Mouse (Mus musculus) bone marrow, adult 2 months (tissue): ENCODE results near the gene Chst3. TPM values are rescaled to one million over a fixed set of nuclear protein-coding genes. Genes with fewer than 3 reads are reported as not detected.

Experiments used
- H3K27ac ChIP-seq: fragments of 200-500 bp; 2 replicates; pipeline ENCODE4 v1.5.1; 2012; ENCODE audit warnings: low read depth, mild to moderate bottlenecking, control low read depth, inconsistent platforms, low read length; ENCODE audit not compliant: control insufficient read depth, poor library complexity, insufficient read depth
- H3K4me1 ChIP-seq: fragments of 200-500 bp; 2 replicates; pipeline ENCODE4 v1.6.1; 2011; ENCODE audit warnings: low read length; ENCODE audit not compliant: control insufficient read depth, insufficient read depth
- H3K4me3 ChIP-seq: fragments of 200-500 bp; replicated peaks from 2 replicates; pipeline ENCODE3; 2011; ENCODE audit warnings: mild to moderate bottlenecking, low read depth, low read length, control low read depth; ENCODE audit not compliant: control insufficient read depth
- CTCF ChIP-seq: fragments of 200-500 bp; IDR thresholded peaks from 2 replicates; pipeline ENCODE4 v1.5.1; 2011; ENCODE audit warnings: low read length, control low read depth; ENCODE audit not compliant: control insufficient read depth, insufficient read depth
- POLR2A ChIP-seq: fragments of 200-500 bp; IDR thresholded peaks from 2 replicates; pipeline ENCODE4 v1.6.1; 2011; ENCODE audit warnings: low read depth, mild to moderate bottlenecking, control low read depth, low read length, borderline replicate concordance; ENCODE audit not compliant: control insufficient read depth
- WGBS: fragments of 180-500 bp; shearing (Covaris S2); methylation state at CpG from one replicate; pipeline ENCODE4 v1.1.7; 2018; 5-methylcytosine and 5-hydroxymethylcytosine counted together
- polyA plus RNA-seq: library from polyadenylated mRNA; stranded (reverse); fragments of >200 nt; gene quantifications from 2 replicates; pipeline ENCODE4 v1.2.4, GENCODE M21; 2011; ENCODE audit warnings: low replicate concordance; ENCODE audit not compliant: missing spikeins, insufficient read depth, insufficient read length

The Chst3 gene
- polyA plus RNA-seq = 11.9 and 16.5 TPM in 2 replicates

DNA sequence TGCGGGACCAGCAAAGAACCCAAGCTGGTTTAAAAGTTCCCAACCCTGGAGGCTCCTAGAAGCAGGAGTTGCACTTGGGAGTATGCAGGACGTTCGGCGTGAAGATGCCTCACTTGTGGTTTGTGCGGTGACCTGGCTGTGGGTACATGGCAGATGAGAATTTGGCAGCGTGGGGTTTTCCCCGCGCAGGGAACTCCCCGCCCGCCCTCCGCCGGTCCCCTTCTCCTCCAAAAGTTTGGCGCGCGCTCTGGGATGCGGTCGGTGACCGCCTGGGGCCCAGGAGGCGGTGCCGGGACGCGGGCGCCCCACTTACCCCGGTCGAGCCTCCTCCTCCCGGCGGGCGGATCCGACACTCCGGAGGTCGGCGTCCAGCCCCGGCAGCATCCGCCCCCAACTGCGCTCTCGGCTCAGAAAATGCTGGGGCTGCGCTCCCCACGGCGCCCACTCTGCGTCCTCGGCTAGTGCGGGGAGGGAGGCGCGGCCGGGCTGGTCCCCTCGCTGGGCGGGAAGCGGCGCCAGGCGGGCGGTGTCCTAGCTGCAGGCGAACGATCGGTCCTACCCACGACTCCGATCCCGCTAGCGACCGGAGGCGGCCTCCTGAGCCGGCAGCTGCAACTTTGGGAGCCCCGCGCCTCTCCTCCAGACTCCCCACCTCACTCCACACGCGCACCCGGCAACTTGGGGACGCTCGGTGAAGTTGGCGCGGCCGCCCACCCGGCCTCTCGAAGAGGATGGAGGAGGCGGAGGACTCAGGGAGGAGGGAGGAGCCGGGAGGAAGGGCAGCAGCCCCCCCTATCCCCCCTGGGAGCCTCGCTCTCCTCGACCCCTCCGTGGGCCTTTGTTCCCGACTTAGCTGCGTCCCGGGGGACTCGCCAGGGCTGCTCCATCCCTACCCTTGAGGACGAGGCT, at the start of gene Chst3:
Gene Chst3, minus strand, starts transcription at position 670 of the 909 bp plus-strand sequence.
- 1% methylated on average over 83 of the region's 83 CpGs for WGBS
- H3K4me3 ChIP-seq = peak within 1 kb of the TSS; percentile 70
- H3K4me1 ChIP-seq = no peaks in the 10 kb centered on the region; the same call in 1 of the 2 replicates
- TF ChIP-seq CTCF = no peak
- TF ChIP-seq POLR2A = peak; percentile 19; the same call in 1 of the 2 replicates
- H3K27ac ChIP-seq = peak within 1 kb of the TSS; percentile 96

DNA sequence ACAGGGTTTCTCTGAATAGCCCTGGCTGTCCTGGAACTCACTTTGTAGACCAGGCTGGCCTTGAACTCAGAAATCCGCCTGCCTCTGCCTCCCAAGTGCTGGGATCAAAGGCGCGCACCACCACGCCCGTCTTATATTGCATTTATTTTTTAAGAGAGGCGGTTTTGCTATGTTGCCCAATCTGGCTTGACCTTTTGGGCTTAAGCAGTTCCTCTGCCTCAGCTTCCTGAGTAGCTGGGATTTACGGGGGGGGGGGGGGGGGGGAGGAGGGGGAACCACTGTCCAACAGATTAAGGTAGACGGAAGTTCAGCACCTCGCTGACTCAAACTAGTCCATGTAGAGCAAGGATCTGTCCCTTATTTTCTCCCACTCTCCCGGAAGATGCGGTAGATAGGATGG, 49.7 kb upstream of the Chst3 start:
- TF ChIP-seq POLR2A (no peak), CTCF (no peak)
- Histone ChIP-seq H3K4me3 (no peak overlapping the region), H3K27ac (no peak overlapping the region), H3K4me1 (peaks cover 6% of the 10 kb centered on the region)
- WGBS = 35% methylated on average over 11 of the region's 11 CpGs

DNA sequence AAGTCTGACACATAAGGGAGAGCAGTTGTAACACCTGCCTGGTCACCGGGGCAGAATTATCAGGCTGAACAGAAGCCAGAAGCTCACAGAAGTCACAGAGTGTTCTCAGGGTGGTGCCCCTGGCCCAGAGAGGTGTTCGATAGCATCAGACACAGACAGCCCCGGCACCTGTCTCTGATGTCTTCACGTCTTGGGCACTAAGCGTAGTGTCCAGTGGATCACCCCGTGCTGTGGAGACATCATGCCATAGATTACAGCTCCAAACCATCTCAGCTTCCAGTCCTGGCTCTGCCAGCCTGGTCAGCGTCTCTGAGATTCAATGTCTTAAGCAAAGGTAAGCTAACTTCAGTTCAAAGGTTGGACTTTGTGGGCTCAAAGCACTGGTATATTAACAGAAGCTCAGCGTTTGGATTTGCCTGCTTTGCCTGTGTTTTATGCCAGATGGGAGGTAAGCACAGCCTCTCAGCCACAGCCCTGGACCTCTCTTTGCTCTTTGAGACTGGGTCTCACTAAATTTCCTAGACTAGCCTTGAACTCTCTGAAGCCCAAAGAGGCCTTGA, 47.9 kb upstream of the Chst3 start:
- Histone ChIP-seq H3K4me1 (peaks cover 13% of the 10 kb centered on the region), H3K27ac (no peak overlapping the region), H3K4me3 (no peak overlapping the region)
- WGBS = 85% methylated on average over 8 of the region's 8 CpGs
- TF ChIP-seq POLR2A (no peak), CTCF (no peak)

DNA sequence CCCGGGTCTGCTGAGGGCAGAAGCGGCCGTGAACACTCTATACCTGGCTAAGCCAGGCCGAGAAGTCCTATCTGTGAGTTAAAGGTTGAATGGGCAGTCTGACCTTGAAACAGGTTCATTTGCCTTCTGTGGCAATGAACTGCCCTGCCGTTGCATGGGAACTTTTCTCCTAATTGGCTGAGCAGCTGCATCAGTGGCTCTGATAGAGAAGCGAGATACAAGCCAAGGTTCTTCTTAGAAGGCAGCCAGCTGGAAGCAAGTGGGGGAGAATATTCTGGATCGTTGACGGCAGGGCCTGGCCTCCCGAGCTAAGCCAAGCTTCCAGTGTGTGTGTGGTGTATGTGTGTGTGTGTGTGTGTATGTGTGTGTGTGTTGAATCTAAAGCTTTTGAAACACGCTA, 46.2 kb upstream of the Chst3 start:
- WGBS = 86% methylated on average over 10 of the region's 10 CpGs
- H3K4me1 ChIP-seq = peaks cover 16% of the 10 kb centered on the region
- no peak overlapping the region for H3K27ac ChIP-seq
- TF ChIP-seq CTCF = no peak
- TF ChIP-seq POLR2A = no peak
- no peak overlapping the region for H3K4me3 ChIP-seq

DNA sequence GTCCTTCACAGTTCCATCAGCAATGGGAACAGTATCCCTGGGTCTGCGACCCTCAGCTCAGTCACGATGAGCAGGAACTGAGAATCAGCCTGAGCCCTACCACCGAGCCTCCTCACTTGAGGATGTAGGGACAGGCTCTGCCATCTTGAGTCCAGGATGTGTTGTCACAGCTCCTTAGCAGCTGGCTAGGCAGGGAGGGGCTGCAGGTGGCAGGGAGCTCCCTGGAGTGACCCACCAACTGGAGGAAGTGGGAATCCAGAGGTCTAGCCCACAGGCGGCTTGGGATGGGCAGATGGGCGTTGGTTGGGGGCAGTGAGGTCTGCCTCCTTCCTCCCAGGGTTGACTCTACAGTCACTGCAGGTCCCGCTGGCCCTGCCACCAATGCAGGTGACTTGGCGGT, 44.3 kb upstream of the Chst3 start:
- no peak overlapping the region for H3K4me3 ChIP-seq
- TF ChIP-seq CTCF = no peak
- no peak for TF ChIP-seq POLR2A
- H3K27ac ChIP-seq = peak overlapping the region; percentile 28
- H3K4me1 ChIP-seq = peaks cover 14% of the 10 kb centered on the region
- WGBS = 28% methylated on average over 7 of the region's 7 CpGs

DNA sequence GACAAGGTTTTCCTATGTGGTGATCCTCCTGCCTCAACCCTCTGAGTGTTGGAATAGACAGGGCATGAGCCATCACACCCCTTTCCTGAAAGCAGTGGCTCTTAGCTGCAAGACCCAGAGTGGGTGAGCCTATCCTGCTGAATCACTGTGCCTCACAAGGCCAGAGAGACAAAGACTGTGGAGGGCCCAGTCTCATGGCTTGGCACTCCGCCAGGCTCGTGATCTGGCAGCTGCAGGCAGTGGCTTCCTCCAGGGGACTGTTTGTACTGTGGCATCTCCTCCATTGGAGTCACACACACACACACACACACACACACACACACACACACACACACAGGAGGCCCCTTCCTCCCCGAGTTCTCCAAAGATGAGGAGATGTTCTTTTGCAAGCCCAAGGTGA, 43.3 kb upstream of the Chst3 start:
- H3K4me1 ChIP-seq = peaks cover 13% of the 10 kb centered on the region
- peak overlapping the region; percentile 28 for H3K27ac ChIP-seq
- no peak overlapping the region for H3K4me3 ChIP-seq
- WGBS = 2% methylated on average over 3 of the region's 3 CpGs
- TF ChIP-seq CTCF (no peak), POLR2A (0 out of 2 replicates have a peak, but pooled peaks have one; percentile 32)

DNA sequence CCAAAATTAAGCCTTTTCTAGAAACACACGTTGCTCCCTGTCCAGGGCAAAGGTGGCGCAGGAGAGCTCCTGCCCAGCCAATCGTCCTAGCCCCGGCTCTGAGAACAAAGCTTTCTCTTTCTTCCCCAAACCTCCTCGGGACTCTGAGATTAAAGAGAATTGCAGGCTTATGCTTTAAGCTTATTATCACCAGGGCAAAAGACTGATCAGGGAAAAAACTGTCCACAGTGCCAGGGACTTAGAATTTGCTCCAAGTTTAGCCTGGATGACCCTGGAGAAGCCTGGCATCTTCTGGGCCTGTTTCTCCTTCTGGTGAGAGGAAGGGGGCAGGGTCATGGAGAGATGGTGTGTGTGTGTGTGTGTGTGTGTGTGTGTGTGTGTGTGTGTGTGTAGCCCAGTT, 42.5 kb upstream of the Chst3 start:
- Histone ChIP-seq H3K4me1 (peaks cover 13% of the 10 kb centered on the region), H3K4me3 (no peak overlapping the region), H3K27ac (peak overlapping the region; percentile 71)
- WGBS = 43% methylated on average over 5 of the region's 5 CpGs
- TF ChIP-seq CTCF = no peak

DNA sequence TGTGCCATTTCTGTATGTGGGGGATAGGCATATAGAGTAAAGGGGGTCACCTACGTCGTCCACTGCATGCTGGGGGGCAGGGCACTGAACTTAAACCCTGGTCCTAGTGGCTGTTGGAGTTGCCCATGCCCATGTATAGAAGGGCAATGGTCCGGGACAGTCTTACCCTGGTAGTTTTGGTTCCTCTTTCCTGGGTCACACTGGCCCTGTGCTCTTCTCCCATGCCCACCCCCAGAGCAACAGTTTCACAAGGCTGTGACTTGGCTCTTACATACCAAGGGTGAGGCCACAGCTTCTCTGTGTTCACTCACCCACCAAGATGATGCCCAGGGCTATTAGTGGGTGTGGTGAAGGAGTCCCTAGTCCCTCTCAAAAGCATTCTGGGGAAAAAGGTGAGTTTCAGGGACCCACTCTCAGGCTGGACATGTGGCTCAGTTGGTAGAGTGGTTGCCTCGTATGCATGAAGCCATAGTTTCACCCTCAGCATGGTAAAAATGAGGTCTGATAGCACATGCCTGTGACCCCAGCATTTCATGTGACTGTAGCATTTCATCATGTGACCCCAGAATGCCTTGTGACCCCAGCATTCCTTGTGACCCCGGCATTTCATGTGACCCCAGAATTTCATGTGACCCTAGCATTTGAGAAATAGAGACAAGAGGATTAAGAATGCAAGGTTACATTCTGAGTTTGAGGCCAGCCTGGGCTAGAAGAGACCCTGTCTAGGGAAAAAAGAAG, 41.7 kb upstream of the Chst3 start:
- Histone ChIP-seq H3K4me1 (peaks cover 13% of the 10 kb centered on the region), H3K4me3 (no peak overlapping the region), H3K27ac (peak overlapping the region; percentile 85)
- 24% methylated on average over 5 of the region's 5 CpGs for WGBS
- no peak for TF ChIP-seq CTCF
- no peak for TF ChIP-seq POLR2A
